Mouse (Mus musculus) cerebellum, adult 9-10 months (tissue): ENCODE data around the gene C330021F23Rik.
"Not testable (repeated sequence)": the region's sequence is repeated elsewhere in the genome, so short reads cannot be mapped to it uniquely, and the experiment has no call there.

Source experiments
- DNase-seq: peaks from one replicate; pipeline ENCODE4 v3.0.0; 2022

C330021F23Rik gene

DNA sequence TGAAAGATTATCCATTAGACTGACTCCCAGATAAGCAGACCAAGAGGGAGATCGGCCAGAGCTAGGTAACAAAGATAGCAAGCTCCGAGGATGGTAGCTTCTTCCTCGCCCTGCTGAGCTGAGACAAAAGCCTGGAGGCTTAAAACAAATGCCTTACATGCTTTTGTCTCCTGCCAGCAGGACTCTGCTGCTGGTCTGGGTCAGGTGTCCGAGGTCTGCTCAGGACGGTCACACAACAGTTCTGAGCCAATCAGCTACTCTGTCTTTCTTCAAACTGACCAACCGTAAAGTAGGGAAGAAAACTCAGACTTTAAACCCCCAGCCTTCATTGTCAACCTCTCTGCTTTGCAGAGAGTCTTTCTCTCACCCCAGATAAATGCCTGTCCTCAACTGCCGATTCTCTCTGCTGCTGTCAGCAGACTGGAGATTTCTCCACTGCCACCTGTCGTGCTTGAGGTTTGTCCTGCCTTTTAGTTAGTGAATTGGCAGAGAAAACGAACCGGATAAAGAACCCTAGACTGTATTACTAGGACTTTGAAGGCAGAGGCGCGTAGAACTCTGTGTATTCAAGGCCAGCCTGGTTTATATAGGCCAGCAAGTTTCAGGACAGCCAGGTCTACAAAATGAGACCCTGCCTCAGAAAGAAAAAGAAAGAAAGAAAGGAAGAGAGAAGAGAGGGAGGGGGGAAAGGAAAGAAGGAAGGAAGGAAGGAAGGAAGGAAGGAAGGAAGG lies at the start of gene C330021F23Rik:
Gene C330021F23Rik (plus strand): TSS at position 350 of the 731 bp plus-strand sequence.
- DNase-seq, result no peak

DNA sequence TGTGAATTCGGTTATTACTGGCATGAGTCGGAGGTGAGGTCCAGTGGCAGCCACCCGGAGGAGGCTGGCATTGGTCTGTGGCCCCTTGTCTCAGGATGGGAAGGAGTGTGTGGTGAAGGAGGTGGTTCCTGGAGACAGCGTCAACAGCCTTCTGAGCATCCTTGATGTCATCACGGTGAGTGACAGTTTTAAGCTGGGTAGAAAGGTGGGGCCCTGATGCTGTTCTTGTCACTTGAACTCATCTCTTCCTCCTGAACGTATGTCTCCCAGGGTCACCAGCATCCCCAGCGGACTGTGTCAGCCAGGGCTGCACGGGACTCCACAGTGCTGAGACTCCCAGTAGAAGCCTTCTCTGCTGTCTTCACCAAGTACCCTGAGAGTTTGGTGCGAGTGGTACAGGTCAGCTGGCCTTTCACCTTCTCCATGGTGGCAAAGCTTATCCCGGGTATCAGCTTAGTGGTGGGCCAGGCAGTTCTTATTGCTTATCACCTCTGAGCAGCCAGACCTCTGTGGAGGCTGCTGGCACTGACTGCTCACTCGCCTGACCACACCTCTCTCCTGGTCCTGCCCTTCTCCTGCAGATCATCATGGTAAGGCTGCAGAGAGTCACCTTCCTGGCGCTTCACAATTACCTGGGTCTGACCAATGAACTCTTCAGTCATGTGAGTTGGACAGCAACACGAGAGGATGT lies 45.6 kb upstream of the C330021F23Rik start:
- no peak for DNase-seq

GRCm38 (mm10) chr8:3530816-3531215 lies 37.0 kb upstream of the C330021F23Rik start:
- DNase-seq, result no peak

GRCm38 (mm10) chr8:3531936-3532335 lies 35.9 kb upstream of the C330021F23Rik start:
- DNase-seq, result no peak

- DNase-seq, result no peak
Observed at GRCm38 (mm10) chr8:3536053-3536841, 31.5 kb upstream of the C330021F23Rik start.

DNA sequence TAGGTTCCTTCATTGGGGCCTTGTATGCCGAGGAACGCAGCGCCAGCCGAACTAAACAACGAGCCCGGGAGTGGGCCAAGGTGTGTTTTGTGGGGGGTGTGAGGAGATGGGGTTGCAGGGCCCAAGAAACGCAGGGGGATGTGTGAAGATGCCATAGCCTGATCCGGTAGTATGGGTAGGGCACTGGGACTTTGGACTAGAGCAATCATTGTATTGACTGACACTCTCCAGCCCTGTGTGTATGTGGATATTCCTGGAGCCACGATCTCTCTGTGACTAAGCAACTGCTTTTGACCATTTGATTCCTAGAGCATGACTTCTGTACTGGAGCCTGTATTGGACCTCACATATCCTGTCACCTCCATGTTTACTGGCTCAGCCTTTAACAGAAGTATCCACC lies 30.9 kb upstream of the C330021F23Rik start:
- no peak for DNase-seq

DNA sequence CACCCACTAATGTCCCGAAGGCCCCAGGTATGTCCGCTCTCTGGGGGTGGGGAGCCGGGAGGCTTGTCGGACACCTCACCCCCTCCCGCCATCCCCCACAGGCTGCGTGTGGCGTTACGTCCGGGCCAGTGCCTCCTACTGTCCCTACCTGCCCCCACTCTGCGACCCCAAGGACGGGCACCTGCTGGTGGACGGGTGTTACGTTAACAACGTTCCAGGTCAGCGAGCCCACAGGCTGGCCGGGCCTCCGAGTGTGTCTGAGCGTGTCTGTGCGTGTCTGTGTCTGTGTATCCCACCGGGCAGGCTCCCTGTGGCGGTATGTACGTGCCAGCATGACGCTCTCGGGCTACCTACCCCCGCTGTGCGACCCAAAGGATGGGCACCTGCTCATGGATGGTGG lies 30.1 kb upstream of the C330021F23Rik start:
- no peak for DNase-seq

DNA sequence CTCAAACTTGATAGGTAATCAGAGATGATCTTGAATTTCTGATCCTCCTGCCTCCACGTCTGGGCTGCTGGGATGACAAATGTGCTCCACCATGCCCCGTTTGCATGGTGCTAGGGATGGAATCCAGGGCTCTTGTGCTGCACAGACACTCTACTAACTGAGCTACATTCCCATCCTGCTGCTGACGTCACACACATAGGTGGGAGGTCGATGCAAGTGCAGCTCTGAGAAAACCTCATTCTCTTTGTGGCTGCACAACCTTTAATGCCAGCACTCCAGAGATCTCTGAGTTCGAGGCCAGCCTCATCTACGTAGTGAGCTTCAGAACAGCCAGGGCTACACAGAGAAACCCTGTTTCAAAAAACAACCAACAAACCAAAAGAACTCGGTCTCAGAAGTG lies 28.6 kb upstream of the C330021F23Rik start:
- DNase-seq, result no peak

GRCm38 (mm10) chr8:3540076-3540475 lies 27.7 kb upstream of the C330021F23Rik start:
- DNase-seq, result no peak

GRCm38 (mm10) chr8:3546511-3546910 lies 21.3 kb upstream of the C330021F23Rik start:
- no peak for DNase-seq

DNA sequence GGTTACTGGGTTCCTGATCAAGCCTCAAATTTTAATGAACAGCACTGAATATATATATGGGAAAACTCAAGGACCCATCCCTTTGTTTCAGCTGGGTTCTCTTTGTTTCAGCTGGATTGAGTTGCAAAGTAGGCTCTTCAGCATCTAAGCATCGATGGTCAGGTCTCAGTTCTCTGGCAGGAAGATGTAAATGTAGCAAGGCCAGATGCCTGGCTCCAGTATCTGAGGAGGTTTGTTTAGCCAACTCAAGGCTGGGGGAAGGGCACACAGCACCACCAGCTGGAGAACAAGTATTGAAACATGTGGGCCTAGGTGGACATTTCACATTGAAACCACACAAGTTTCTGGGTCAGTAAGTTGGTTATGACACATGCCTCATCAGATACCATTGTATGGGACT lies 15.6 kb upstream of the C330021F23Rik start:
- DNase-seq, result no peak

DNA sequence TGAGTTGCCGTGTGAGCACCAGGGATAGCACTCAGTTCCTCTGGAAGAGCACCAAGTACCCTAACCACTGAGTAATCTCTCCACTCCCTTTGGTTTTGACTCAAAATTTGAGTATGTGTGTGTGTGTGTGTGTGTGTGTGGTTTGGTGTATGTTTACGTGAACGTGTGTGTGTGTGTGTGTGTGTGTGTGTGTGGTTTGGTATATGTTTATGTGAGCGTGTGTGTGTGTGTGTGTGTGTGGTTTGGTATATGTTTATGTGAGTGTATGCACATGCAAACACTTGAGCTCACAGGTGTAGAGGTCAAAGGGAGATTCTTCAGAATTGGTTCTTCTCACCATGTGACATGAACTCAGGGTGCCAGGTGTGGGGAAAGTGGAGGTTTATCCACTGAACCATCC lies 11.7 kb upstream of the C330021F23Rik start:
- DNase-seq, result no peak

GRCm38 (mm10) chr8:3568378-3568777 lies 588 bp downstream of the C330021F23Rik start:
- DNase-seq, result no peak

- DNase-seq, result no peak
Observed at GRCm38 (mm10) chr8:3569784-3570183, 2.0 kb downstream of the C330021F23Rik start.

DNA sequence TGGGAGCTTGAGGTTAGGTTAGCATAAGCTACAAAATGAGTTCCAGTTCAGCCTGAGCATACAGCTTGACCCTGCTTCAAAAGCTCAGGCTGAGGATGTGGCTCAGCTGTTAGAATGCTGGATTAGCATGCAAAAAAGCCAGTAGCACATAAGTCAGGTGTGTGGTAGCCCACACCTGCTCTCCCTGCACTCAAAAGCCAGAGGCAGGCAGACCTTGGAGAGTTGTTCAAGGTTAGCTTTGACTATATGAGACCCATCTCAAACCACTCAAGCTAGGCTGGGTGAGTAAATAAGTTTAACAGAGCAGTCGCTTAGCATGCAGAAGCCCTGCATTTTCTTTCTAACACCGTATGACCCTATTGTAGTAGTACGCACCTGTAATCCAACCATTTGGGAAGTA lies 6.8 kb downstream of the C330021F23Rik start:
- no peak for DNase-seq

GRCm38 (mm10) chr8:3576211-3576960 lies 8.6 kb downstream of the C330021F23Rik start:
- DNase-seq, result no peak

GRCm38 (mm10) chr8:3579390-3580364 lies 11.9 kb downstream of the C330021F23Rik start:
- no peak for DNase-seq

DNA sequence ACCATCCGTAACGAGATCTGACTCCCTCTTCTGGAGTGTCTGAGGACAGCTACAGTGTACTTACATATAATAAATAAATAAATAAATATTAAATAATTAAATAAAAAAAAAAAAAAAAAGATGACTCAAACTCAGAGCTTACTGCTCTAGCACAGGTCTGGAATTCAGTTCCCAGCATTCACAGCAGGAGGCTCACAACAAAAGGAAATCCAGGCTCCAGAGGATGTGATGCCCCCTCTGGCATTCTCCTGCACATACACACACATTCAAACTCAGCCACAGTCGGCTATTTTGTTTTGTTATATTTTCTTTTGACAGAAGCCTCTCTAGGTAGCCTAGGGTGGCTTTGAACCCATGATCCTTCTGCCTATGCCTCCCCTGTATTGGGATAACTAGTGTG lies 14.2 kb downstream of the C330021F23Rik start:
- DNase-seq, result not testable (repeated sequence)

DNA sequence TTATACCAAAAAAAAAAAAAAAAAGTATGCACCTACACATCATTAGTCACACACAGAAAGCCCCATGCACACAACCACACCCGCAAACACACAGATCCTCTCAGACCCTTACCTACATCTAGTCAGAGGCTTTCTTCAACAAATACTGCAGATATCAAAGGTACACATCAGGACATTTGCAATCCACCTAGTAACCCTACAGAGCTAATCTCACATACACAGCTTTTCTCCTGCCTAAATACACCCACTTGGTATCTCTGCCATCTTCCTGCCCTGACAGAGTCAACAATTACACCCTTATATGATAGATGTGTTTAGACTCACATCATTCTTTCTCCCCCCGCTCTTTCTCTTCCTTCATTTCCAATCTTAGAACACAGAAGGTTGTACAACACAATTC lies 18.7 kb downstream of the C330021F23Rik start:
- DNase-seq, result no peak

GRCm38 (mm10) chr8:3586993-3587390 lies 19.2 kb downstream of the C330021F23Rik start, which contains the start of gene Camsap3:
Gene Camsap3, plus strand, starts transcription at chr8:3587293.
- DNase-seq, result no peak
